Mouse (Mus musculus): ENCODE data around the gene Bbs1.
"Not testable (repeated sequence)": the region's sequence is repeated elsewhere in the genome, so short reads cannot be mapped to it uniquely, and the experiment has no call there.

The Bbs1 gene

DNA sequence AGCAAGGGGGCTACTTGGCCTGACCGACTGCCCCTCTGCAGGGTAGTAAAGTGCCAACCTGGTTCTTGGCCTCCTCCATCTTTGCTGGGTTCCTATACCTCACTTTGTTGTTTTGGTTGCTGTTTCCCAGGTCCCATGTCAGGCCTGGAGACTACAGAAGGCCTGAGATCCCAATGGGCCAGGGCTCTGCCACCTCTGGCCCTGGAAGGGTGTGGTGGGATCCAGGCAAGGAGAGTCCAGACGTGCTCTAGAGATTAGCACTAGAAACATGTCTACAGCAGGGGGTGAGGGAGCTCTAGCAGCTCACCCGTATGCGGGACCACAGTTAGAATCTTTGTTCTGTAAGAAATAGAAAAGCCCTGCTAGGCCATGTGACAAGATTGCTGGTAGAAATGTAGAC, 22.5 kb downstream of the Bbs1 start:
- DNase-seq (ENCODE audit: low read depth, low spot score), result no peak

DNA sequence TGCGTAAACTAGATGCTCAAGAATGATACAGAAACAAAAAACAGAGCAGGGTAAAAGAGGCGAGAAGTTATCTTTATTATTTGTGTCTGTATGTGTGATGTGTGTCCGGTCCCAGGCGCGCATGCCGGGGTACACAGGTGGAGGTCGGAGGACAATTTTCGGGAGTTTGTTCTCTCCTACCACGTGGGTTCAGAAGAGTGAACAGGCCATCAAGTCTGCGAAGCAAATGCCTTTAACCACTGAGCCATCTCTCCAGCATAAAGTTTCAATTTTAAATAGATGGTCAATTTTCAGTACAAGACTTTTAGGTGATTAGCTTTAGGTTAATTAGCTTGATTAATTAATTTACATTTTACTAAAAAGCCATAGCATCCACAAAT, 27.1 kb downstream of the Bbs1 start:
- no peak for DNase-seq (ENCODE audit: low read depth, low spot score)

DNA sequence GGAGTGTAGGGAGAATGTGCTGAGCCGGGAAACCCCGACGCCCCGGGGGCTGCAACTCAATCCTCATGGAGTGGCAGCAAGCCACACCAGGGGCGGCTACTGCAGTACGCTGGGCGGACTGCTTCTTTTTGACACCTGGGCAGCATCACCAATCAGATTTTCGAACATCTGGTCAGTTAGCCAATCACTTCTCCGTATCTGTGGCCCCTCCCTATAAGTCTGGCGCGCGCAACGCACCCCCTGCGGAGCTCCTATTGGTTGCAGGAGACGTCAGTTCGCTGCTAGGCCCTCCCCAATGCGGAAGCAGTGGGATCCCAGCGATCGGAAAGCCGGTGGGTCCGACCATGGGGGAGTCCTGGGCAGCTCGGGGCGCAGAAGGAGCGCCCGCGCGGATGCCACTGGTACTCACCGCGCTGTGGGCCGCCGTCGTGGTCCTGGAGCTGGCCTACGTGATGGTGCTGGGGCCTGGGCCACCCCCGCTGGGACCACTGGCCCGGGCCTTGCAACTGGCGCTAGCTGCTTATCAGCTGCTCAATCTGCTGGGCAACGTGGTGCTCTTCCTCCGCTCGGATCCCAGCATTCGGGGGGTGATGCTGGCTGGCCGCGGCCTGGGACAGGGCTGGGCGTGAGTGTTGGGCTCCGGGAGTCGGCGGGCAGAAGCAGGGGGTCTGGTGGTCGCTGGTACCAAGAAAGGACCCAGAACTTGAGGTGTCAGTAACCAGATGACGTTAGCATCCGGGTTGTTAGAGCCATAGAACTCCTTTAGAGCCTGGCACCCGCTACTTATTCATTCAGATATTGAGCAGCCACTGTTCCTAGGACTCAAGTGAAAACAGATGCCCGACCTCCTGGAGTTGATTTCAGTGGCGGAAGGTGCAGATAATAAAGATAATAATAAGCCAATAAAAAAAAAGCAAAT, 27.8 kb downstream of the Bbs1 start, which contains the start of gene Zdhhc24:
Gene Zdhhc24, plus strand, starts transcription at position 264 of the 919 bp plus-strand sequence.
- DNase-seq (ENCODE audit: low read depth, low spot score), result peak; percentile 97

DNA sequence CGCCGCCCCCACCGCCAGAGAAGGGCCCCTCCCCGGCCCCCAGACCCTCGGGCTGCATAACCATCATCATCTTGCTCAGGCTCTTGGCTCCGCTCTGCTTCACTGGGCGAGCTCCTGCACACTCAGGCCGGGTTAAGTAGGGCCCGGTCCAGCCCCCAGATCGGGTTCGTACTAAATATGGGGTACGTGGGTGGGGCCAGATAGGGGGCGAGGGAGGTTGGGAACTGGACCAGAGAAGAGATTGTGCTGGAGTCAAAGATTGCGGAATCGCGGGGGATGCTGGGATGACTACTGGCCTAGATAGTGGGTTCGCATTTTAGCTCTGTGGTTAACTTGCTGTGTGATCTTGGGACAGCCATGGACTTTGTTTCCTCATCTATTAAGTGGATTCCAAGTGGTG, 28.6 kb downstream of the Bbs1 start, which contains the start of gene Actn3:
Gene Actn3, minus strand, starts transcription at position 125 of the 400 bp plus-strand sequence.
- DNase-seq (ENCODE audit: low read depth, low spot score), result no peak

DNA sequence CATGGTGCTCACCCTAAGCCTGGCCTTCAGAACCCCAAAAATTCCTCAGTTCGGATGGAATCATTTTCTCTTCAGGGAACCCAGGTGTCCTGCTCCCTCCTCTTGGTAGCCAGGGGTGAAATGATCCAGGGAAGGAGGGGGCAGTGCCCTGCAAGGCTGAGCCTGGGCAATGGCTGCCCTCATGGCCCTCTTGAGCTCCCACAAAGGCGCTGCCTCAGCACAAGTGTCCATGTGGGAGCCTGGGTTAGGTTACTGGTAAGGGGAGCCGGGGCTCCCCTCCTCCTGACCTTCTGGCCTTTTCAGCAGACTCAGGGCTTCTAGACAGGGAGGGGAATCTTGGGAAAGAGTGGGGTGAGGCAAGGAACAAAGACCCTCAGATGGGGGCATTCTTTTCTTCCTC, 29.7 kb downstream of the Bbs1 start:
- no peak for DNase-seq (ENCODE audit: low read depth, low spot score)

DNA sequence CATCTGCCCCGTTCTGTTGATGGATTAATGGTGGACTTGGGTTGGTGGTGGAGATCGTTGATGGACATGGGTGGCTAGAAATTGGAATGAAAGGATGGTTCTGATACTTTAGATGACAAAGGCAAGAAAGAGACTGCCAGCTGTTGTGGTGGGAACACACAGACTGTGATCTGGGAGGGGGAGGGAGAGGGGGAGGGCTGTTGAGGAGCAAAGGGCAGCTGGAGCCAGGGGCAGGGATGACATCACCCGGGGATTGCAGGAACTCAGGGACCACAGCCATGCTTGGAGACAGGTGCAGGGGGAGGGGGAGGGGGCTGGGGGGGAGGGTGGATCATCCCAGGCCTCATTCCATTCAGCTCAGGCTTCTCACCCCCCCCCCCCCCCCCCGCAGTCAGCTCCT, 30.2 kb downstream of the Bbs1 start:
- no peak for DNase-seq (ENCODE audit: low read depth, low spot score)

DNA sequence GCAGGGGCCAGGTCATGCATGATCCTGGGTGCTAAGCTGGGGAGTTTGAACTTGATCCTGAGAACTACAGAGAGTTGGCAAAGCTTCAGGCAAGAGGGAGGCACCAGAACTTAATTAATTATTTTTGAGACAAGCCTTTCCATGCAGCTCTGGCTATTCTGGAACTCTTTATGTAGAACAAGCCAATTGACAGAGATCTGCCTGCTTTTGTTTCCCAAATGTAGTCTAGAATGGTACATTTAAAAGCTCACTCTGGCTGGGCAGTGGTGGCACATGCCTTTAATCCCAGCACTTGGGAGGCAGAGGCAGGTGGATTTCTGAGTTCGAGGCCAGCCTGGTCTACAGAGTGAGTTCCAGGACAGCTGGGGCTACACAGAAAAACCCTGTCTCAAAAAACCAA, 31.8 kb downstream of the Bbs1 start:
- not testable (repeated sequence) for DNase-seq (ENCODE audit: low read depth, low spot score)

DNA sequence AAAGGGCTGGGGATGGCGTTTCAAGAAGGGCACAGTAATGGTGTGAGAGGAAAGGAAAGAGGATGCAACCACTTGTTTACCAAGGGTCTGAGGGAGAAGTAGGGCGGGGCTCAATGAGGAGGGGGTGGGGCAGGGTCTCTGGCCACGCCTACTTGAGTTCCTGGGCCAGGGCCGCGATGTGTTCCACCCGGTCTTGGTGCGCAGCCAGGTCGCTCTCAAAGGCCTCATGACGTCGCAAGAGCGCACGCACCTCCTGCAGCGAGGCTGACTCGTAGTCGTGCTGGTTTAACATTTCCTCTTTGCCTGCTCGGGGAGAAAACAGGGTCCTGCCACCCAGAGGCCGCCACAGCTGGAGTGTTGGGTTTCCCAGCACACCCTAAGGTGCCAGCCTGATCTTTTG, 41.3 kb downstream of the Bbs1 start:
- DNase-seq (ENCODE audit: low read depth, low spot score), result peak; percentile 30

DNA sequence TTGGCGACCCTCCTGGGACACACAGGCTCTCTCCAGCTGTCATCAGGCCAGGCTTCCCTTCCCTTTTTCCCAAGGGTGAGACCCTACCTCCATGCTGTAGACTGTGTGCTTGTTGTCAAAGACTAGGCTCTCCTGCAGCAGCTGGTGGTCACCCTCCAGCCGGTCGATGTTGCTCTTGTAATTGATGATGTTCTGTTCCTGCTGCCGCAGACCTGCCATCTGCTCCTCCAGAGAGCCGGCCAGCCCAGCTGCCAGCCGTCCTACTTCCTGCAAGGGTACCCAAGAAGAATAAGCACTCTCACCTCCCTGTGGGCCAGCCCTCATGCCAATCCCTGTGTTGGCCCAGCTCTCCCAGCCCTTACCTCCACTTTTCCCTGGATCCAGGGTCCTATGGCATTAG, 43.4 kb downstream of the Bbs1 start:
- no peak for DNase-seq (ENCODE audit: low read depth, low spot score)

DNA sequence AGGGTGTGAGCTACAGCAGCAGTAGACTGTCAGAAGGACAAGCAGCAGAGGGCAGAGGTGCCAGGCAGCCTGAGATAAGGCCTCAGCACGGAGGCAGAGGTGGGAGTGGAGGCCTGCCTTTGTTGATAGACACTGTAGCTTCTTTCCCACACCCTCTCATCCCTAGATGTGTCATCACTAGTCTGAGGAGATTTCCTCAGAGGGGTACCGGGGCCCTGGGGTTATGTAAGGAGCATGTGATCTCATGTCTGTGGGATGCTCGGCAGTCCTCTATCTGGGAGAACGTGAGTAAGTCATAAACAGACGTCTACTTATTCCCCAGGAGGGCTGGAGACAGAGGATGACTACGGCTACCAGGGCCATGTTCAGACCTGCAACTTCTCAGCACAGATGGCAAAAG, 47.3 kb downstream of the Bbs1 start:
- DNase-seq (ENCODE audit: low read depth, low spot score), result no peak

DNA sequence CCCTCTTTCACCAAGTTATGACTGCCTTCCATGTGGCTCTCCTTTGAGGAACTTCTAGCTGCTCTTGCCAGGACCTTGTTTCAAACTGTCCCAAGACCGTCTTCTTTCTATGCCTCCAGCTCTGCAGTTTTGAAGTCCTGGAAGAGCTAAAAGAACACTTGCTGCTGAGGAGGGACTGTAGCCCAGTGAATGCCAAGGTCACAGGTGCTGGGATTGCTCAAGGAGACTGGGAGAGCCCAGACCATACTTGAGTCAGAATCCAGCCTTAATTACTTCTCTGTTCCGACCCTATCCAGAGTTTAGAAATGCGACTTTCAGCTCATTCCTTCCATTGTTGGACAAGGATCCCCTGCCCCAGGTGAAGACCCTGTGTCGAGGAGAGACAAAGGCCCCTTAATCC, 50.5 kb downstream of the Bbs1 start:
- no peak for DNase-seq (ENCODE audit: low read depth, low spot score)

DNA sequence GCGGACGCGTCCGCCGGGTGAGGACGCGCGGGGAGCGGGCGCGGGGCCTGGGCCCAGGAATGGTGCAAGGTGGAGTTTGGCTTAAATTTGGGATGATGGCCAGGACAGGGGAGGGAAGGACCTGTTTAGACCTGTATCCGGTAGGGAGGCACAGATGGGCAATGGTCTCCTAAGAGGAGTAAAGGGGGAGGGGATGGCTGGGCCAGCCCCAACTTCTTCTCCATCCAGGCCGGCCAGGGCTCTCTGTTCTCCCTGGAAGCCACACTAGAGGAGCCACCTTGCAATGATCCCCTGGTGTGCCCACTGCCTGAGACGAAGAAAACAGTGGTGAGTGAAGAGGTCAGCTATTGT, 51.0 kb downstream of the Bbs1 start:
- no peak for DNase-seq (ENCODE audit: low read depth, low spot score)

DNA sequence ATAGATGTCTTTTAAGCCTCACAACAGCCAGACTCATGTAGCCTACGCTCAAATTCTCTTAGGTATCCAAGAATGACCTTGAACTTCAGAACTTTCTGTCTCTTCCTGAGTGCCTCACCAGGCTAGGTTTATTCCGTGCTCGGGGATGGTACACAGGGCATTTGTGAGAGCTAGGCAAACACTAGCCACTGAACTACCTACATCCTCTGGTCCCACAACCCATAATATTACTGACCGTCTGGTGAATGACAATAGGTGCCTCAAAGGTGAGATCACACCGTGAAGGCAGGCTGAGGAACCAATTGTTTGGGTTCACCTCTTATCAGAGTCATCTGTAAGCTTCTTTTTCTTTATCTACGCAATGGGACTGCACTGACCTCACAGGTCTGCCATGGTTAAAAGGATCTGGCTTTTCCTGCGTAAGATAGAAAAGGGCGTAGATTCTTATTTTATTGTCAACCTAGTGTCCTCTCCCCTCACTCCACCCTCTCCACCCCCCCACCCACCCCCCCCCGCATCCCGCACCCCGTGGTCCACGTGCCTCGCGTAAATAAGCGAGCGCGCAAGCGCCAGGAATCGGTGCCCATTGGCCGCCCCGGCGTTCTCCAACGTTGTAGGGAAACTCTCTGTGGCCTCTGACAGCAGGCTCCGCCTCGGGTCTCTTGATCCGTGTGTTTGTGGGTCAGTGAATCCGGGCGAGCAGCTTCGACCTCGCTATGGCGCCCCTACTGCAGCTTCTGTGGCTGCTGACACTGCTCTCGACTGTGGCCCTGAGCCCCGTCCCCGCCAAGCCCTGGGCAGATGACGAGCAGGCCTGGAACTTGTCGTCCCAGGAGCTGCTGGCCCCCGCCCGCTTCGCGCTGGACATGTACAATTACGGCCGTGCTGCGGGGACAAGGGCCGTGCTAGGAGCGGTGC, 51.6 kb downstream of the Bbs1 start, which contains the start of gene Ctsf:
Gene Ctsf, plus strand, starts transcription at position 579 of the 918 bp plus-strand sequence.
- DNase-seq (ENCODE audit: low read depth, low spot score), result no peak

DNA sequence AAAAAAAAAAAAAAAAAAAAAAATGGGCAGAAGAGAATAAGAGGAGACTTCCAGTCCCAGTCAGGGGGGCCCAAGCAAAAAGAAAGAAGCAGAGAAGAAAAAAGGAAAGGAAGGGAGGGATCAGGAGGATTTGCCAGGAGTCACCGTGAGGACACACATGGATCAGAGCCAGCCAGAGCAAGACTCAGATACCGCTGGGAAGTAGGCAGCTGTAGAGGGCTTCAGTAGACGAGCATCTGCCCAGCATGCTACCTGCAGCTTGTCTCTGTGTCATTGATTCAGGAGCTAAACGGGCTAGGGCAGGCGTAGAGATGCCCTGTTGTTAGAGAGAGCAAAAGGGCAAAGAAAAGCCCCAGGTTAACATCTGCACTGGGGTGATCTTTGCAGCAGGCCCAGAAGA, 56.1 kb downstream of the Bbs1 start:
- no peak for DNase-seq (ENCODE audit: low read depth, low spot score)

DNA sequence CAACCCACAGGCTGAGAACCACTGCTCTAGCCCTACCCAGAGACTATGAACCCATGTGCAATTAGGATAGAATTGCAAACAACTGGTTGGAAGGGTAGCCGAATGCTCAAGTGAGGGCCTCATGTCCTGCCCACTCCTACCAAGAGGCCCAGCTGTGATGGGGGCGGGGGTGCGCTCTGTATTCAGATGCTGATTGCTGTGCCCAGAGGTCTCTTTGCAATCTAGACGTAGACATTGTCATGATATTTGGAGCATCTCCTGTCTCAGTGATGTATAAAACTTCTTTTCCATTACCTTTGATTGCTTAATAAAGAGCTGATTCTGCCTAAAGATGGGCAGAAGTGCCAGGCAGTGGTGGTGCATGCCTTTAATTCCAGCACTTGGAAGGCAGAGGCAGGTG, 56.6 kb downstream of the Bbs1 start:
- DNase-seq (ENCODE audit: low read depth, low spot score), result no peak

DNA sequence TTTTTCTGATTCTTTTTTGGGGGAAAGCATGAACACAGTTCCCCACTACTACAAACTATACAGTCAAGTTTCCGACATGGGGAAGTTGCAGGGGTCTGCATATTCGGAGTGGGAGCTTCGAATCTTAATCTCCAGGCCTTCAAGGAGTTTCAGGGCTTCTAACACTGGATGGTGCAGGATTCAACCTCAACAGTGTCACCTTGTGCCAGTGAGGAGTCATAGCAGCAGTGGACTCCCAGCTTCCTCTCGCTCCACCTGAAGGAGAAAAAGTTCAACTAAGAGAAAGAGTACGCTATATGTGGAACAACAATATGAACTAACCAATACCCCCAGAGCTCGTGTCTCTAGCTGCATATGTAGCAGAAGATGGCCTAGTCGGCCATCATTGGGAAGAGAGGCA, 58.9 kb downstream of the Bbs1 start:
- peak; percentile 35 for DNase-seq (ENCODE audit: low read depth, low spot score)

DNA sequence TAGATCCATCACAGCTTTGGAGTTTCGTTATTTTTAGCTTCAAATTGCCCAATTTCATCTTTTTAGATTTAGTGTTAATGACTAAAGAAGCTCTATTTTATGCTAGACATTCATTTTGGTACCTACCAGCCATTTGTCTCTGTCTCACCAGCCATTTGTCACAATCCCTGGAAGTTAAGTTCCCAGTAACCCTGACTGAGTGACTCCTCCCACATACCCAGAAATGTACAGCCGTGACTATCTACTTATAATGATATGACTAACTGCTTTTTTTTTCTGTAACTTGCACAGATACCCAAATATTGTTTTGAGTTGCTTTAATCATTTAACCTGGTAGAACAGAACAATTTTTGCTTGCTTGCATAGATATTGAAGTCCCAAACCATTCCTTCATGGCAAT, 60.6 kb downstream of the Bbs1 start:
- DNase-seq (ENCODE audit: low read depth, low spot score), result no peak

DNA sequence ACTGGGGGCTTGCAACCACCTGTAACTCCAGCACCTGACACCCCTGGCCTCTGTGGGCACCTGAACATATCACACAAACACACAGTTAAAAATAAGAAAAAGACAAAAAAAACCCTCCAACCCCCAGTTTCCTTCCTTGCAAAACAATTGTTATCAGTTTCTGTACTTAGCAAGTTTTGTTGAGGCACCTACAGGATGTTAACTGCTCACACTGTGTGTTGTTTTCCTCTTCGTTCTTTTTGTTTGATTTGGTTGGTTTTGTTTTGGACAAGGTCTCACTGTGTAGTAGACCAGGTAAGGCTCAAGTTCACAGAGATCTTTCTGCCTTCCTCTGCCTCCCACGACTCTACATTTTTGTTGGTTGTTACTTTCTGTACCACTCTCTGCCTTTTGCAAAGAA, 63.8 kb downstream of the Bbs1 start:
- peak; percentile 15 for DNase-seq (ENCODE audit: low read depth, low spot score)

DNA sequence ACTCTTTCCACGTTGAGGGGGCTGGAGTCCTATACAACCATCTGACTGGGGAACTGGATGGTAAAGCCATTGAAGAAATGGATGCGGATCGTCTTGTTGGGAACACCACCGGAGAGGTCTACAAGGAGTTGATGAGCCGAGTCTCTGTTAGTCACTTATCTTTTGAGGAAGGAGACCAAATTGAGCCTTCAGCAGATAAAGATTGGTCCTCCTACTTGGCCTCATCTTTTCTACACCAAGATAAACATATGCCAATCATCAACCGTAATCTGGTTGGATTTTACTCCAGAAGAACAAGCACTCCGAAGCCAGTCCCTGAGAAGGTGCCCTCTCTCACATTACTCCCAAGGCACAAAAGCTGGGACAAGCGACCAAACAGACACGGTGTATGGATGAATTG, 65.6 kb downstream of the Bbs1 start:
- no peak for DNase-seq (ENCODE audit: low read depth, low spot score)

DNA sequence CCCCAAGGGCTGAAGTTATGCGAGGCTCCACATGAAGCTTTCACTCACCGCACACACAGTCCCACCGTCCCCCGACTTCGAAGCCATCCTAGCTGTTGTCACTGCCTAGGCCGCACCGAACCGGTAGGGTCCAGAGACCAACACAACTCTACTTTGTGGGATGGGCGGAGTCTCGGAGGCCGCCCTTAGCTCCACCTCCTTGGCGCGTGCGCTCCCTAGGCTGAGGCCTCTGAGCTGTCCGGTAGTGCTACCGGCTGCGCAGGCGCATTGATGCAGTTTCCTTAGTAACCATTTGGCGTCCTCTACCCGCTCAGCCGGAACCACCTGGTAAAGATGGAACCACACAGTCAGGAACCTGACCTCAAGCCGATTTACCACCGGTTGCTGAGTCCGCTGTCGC, 67.3 kb downstream of the Bbs1 start, which contains the start of the genes Ccs and Ccdc87:
Gene Ccs, minus strand, starts transcription at position 184 of the 400 bp plus-strand sequence.
Gene Ccdc87, plus strand, starts transcription at position 218 of the 400 bp plus-strand sequence.
- peak; percentile 94 for DNase-seq (ENCODE audit: low read depth, low spot score)

DNA sequence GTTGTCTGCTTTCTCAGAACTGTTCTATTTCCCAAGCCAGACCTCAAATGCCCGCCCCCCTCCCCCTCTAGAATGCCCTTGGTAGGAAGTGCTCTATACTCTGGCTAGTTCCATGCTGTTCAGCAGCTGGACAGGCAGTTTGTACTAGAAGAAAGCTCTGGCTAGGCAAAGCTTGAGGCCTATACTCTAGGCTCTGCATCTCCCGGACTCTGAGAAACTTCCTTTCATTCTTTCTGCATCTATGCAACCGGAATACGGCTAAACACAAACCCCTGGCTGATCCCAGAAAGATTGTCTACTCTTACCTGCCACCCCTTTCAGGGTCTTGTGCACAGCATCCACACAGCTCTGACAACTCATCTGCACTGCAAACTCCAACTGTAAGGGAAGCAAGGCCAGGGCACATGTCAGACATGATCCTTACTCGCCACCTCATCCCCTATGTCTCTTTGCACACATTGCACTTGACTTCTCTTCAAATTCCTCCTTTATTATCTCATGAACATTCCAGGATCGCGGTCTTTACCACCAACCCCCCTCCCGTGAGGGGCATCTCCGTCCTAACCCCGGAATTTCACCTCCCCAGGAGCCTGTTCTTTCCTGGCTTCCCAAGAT, 67.8 kb downstream of the Bbs1 start:
- peak; percentile 29 for DNase-seq (ENCODE audit: low read depth, low spot score)

DNA sequence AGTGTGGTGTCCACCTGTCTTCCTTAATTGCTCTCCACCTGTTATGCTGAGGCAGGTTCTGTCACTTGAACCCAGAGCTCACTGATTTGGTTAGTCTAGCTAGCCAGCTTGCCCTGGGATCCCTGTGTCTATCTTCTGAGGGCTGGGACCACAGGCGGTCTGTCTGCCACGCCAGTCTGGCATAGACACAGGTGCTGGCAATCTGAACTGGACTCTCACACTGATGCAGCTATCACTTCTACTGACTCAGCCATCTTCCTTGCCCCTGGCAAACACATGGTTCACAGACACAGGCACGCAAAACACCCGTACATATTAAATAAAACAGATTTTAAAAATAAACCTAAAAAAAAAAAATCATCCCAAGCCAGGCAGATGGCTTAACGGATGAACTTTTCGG, 69.4 kb downstream of the Bbs1 start:
- no peak for DNase-seq (ENCODE audit: low read depth, low spot score)
